Mouse (Mus musculus) embryonic facial prominence, embryonic 13.5 days (tissue): Measurements from ENCODE around the gene Lims1. TPM values are rescaled to one million over a fixed set of nuclear protein-coding genes. Genes with fewer than 3 reads are reported as not detected.

Source experiments
- ATAC-seq: fragments of 200-750 bp; cut with Nextera tagmentation; 2 replicates; pipeline ENCODE4 v1.8.0; 2017; ENCODE audit warnings: low read depth; ENCODE audit not compliant: insufficient number of reproducible peaks, insufficient read depth, low FRiP score, low TSS enrichment
- H3K27ac ChIP-seq: fragments of 300-500 bp; sonication (generic); 2 replicates; pipeline ENCODE4 v1.5.1; 2015; ENCODE audit warnings: moderate library complexity, mild to moderate bottlenecking, inconsistent platforms
- H3K27me3 ChIP-seq: fragments of 300-500 bp; sonication (generic); 2 replicates; pipeline ENCODE4 v1.6.1; 2015; ENCODE audit warnings: mild to moderate bottlenecking, inconsistent platforms
- H3K36me3 ChIP-seq: fragments of 300-500 bp; sonication (generic); 2 replicates; pipeline ENCODE4 v1.6.1; 2015; ENCODE audit warnings: mild to moderate bottlenecking, inconsistent platforms
- H3K4me1 ChIP-seq: fragments of 300-500 bp; sonication (generic); 2 replicates; pipeline ENCODE4 v1.6.1; 2015; ENCODE audit warnings: inconsistent platforms
- H3K4me2 ChIP-seq: fragments of 300-500 bp; sonication (generic); 2 replicates; pipeline ENCODE4 v1.6.1; 2015; ENCODE audit warnings: moderate library complexity, mild to moderate bottlenecking, inconsistent platforms
- H3K4me3 ChIP-seq: fragments of 300-500 bp; sonication (generic); 2 replicates; pipeline ENCODE4 v1.5.1; 2015; ENCODE audit warnings: mild to moderate bottlenecking, inconsistent platforms
- H3K9ac ChIP-seq: fragments of 300-500 bp; sonication (generic); 2 replicates; pipeline ENCODE4 v1.6.1; 2015; ENCODE audit warnings: mild to moderate bottlenecking, inconsistent platforms
- H3K9me3 ChIP-seq: fragments of 300-500 bp; sonication (generic); 2 replicates; pipeline ENCODE4 v1.6.1; 2016; ENCODE audit warnings: inconsistent platforms
- WGBS: fragments of 180-500 bp; shearing (Covaris S2); methylation state at CpG from one replicate; pipeline ENCODE4 v1.1.7; 2015; ENCODE audit warnings: mixed read lengths; 5-methylcytosine and 5-hydroxymethylcytosine counted together
- polyA plus RNA-seq: library from polyadenylated mRNA; unstranded; fragments of >200 nt; fragmentation: Nextera tagmentation; extraction: Ambion mirVana; gene quantifications from 2 replicates; pipeline ENCODE4 v1.2.1, GENCODE M21; 2015

The Lims1 gene
- 114 and 126 TPM in 2 replicates for polyA plus RNA-seq

DNA sequence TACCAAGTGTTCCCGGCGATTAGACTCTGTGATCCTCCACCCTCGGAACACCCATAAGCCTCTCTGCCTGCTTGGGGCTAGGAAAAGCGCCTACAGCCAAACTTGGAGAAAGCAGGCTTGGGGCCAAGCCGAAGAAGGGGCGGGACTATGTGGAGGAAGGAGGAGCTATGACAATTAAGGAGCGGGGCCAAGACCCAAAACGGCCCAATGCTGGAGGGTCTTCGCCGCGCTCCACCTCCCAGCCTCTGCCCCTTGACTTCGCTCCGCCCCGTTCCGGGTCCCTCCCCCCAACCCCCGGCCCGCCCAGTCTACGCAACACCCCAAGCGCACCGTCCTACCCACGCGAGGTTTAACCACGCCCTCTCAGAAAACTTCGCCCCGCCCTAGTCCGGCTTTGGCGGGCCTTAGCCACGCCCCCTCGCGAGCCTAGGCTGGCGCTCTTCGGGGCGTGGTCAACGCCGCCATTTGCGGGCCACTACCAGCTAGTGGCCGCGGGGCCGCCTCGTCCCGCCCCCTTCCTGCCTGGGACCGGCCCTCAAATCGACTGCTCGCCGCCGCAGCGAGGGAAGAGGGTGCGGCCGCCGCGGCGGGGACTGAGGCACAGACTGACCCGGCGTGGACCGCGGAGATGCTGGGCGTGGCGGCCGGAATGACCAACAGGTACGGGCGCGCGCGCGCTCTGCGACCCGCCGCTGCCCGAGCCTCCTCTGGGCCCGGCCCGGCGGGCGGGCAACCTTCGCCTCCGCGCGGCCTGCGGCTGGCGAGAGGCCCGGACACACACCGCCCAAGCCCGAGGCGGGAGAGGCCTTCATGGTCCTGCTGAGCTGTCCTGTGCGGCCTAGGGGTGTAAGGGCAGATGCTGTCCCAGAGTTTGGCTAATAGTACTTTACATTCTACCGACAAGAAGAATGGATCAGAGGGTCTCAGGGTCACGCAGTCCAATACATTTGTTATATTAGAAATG is at the start of gene Lims1:
Gene Lims1, plus strand, starts transcription at position 439 of the 964 bp plus-strand sequence.
- under 1% methylated on average over 85 of the region's 86 CpGs for WGBS
- Histone ChIP-seq H3K27me3 (no peaks in the 10 kb centered on the region), H3K4me1 (peaks cover 24% of the 10 kb centered on the region), H3K9me3 (no peaks in the 10 kb centered on the region), H3K36me3 (no peaks in the 10 kb centered on the region), H3K4me3 (peak within 1 kb of the TSS; percentile 94), H3K9ac (peak within 1 kb of the TSS; percentile 93), H3K4me2 (peak within 1 kb of the TSS; percentile 62), H3K27ac (peak within 1 kb of the TSS; percentile 89)
- ATAC-seq, result peak; percentile 99

DNA sequence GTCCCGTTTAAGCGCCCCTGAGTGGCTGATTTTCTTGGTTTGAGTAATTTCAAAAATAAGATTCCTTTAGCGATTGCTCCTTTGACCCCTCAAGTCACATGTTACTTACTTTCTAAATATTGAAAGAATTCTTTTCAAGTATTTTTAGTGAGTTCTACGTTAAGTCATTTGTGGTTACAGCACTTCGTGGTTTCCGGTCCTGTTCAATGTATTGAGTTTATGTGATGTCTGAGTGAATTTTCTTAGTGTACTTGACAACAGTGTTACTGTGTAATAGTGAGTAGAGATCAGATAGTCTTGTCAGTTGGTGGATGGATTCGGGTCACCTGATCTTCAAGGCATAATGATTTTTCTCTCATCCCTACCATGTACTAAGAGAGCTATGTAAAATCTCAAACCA is 41.0 kb upstream of the Lims1 start:
- no peak for ATAC-seq
- Histone ChIP-seq H3K4me2 (no peak overlapping the region), H3K4me3 (no peak overlapping the region), H3K9me3 (no peaks in the 10 kb centered on the region), H3K9ac (no peak overlapping the region), H3K4me1 (no peaks in the 10 kb centered on the region), H3K27ac (no peak overlapping the region), H3K27me3 (no peaks in the 10 kb centered on the region), H3K36me3 (peaks cover 72% of the 10 kb centered on the region)
- WGBS, result 89% methylated on average over 7 of the region's 7 CpGs

DNA sequence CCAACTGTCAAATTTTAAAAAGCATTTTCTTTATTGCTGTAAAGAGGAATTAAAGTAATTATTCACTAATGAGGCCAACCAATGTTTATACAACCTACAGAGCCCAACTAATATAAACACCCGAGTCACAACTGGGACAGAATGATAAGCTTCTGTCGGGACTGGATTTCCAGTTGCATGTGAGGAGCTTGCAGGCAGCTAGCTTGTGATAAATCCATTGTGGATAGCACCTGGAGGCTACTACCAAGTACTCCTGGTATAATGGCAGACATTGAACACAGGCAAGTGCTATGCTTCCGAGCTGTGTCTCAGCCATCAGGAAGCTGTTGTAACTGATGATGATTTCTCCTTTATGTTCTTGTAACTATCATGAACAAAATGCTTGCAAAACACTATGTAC is 32.5 kb upstream of the Lims1 start:
- no peak overlapping the region for H3K4me2 ChIP-seq
- no peaks in the 10 kb centered on the region for H3K27me3 ChIP-seq
- no peak overlapping the region for H3K4me3 ChIP-seq
- H3K36me3 ChIP-seq, result peaks cover 87% of the 10 kb centered on the region
- ATAC-seq, result no peak
- H3K9ac ChIP-seq, result no peak overlapping the region
- no peaks in the 10 kb centered on the region for H3K9me3 ChIP-seq
- H3K4me1 ChIP-seq, result no peaks in the 10 kb centered on the region
- H3K27ac ChIP-seq, result no peak overlapping the region
- 88% methylated on average over 3 of the region's 3 CpGs for WGBS

DNA sequence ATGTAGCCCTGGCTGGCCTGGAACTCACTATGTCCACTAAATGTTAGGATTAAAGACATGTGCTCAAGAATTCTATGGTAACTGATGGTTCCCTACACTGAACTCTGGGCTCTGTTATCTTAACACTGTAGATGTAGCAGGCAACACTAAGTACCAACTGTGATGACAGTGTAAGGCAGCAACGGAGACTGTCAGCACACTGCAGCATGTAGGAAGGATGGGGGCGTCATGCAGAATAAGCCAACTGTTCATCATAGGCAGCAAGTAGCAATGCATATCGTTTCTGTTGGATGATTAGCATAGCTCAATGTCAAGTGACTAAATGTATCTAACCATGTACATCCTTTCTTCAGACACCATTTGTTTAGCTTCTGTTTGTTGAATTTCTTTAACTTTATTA is 29.0 kb upstream of the Lims1 start:
- no peaks in the 10 kb centered on the region for H3K4me1 ChIP-seq
- no peak for ATAC-seq
- peaks cover 91% of the 10 kb centered on the region for H3K36me3 ChIP-seq
- no peak overlapping the region for H3K27ac ChIP-seq
- H3K9ac ChIP-seq, result no peak overlapping the region
- H3K4me2 ChIP-seq, result no peak overlapping the region
- H3K27me3 ChIP-seq, result no peaks in the 10 kb centered on the region
- H3K4me3 ChIP-seq, result no peak overlapping the region
- no peaks in the 10 kb centered on the region for H3K9me3 ChIP-seq
- 97% methylated on average over 3 of the region's 3 CpGs for WGBS

DNA sequence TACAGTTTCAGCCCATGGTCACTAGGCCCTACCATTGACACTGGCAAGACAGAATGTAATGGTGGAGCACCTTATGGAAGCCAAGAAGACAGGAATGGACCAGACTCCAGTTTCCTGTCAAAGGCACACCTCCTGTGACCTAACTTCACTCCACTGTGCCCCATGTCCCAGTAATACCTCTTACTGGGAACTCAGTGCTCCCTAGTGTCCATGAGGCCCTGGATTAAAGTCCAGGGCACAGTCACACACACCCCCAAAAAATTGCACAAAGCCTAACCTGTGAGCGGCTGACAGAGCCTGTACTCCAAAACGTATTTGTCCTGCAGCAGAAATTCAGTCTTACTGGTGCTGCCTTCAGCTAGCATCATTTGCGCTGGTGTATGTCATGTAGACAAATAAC is 27.7 kb upstream of the Lims1 start:
- no peaks in the 10 kb centered on the region for H3K4me1 ChIP-seq
- no peak for ATAC-seq
- WGBS, result 97% methylated on average over 3 of the region's 3 CpGs
- H3K36me3 ChIP-seq, result peaks cover 94% of the 10 kb centered on the region
- no peak overlapping the region for H3K4me3 ChIP-seq
- H3K9ac ChIP-seq, result no peak overlapping the region
- H3K27ac ChIP-seq, result no peak overlapping the region
- H3K4me2 ChIP-seq, result no peak overlapping the region
- no peaks in the 10 kb centered on the region for H3K27me3 ChIP-seq
- H3K9me3 ChIP-seq, result no peaks in the 10 kb centered on the region

DNA sequence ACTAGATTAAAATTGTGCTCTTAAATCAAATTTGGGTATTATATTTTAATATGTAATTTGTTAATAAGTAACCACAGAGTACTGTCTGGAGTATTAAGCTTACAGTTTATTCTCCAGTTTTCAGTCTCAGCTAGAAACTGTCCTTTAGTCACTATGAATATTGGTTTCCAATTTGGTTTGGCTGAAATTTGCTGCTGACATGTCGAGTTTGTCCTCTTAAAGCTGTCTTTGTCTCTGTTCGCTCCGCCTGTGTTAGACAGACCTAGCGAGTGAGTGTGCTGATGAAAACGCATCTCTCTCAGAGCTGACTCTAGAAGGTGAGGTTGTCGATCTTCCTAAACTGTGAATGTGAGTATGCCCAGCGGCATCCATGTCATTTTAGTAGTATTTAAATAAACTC is 18.3 kb upstream of the Lims1 start:
- no peak for ATAC-seq
- Histone ChIP-seq H3K9ac (no peak overlapping the region), H3K4me2 (no peak overlapping the region), H3K36me3 (peaks cover 69% of the 10 kb centered on the region), H3K4me1 (no peaks in the 10 kb centered on the region), H3K9me3 (no peaks in the 10 kb centered on the region), H3K4me3 (no peak overlapping the region), H3K27me3 (no peaks in the 10 kb centered on the region), H3K27ac (no peak overlapping the region)
- 89% methylated on average over 7 of the region's 7 CpGs for WGBS

DNA sequence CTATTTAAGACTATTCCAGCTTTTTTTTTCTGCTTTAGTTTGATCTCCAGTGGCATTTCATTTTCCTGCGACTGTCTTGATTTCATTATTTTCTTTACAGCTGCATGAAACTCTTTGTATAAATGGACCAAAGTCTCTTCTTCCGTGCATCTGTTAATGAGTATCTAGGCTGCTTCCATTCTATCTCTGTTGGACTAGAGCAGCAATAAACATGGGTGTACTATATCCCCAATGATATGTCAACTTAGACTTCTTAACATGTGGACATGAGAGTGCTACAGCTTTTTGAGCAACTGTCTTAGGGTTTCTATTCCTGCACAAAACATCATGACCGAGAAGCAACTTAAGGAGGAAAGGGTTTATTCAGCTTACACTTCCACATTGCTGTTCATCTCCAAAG is 16.4 kb upstream of the Lims1 start:
- H3K27ac ChIP-seq, result no peak overlapping the region
- no peaks in the 10 kb centered on the region for H3K27me3 ChIP-seq
- no peaks in the 10 kb centered on the region for H3K9me3 ChIP-seq
- no peak overlapping the region for H3K4me2 ChIP-seq
- H3K4me3 ChIP-seq, result no peak overlapping the region
- 93% methylated on average over 3 of the region's 3 CpGs for WGBS
- H3K36me3 ChIP-seq, result peaks cover 70% of the 10 kb centered on the region
- no peaks in the 10 kb centered on the region for H3K4me1 ChIP-seq
- no peak overlapping the region for H3K9ac ChIP-seq
- ATAC-seq, result no peak

DNA sequence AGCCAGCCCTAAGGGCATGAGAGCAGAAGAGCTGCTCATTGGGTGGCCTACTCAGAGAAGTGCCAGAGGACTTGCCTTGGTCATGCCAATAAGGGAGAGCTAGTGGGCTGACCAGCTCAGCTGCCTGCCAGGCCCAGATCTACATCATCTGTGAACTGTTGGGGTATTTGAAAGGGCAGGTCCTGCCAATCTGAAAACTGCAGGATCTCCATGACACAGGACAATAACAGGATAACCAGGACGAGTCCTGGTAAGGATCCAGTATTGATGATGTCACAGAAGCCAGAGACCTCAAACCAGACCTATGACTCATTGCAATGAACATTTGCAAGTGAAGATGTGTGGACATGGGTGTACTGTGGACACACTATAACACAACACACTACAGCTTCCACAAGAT is 12.5 kb upstream of the Lims1 start:
- H3K4me3 ChIP-seq, result no peak overlapping the region
- peaks cover 5% of the 10 kb centered on the region; the same call in 1 of the 2 replicates for H3K9me3 ChIP-seq
- H3K27ac ChIP-seq, result no peak overlapping the region
- H3K4me1 ChIP-seq, result no peaks in the 10 kb centered on the region
- ATAC-seq, result no peak
- peaks cover 63% of the 10 kb centered on the region for H3K36me3 ChIP-seq
- WGBS, result 73% methylated on average over 1 of the region's 1 CpGs
- no peak overlapping the region for H3K9ac ChIP-seq
- no peaks in the 10 kb centered on the region for H3K27me3 ChIP-seq
- no peak overlapping the region for H3K4me2 ChIP-seq

DNA sequence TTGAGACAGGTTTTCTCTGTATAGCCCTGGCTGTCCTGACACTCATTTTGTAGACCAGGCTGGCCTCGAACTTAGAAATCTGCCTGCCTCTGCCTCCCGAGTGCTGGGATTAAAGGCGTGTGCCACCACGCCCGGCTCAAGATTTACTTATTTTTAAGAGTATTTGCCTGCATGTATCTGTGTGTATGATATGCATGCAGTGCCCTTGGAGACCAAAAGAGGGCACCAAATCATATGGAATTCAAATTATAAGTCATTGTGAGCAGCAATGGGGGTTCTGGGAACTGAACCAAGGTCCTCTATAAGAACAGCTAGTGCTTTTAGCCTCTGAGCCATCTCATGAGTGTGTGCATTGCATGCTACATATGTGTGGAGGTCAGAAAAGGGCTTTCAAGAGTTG is 10.4 kb upstream of the Lims1 start:
- ATAC-seq, result no peak
- no peaks in the 10 kb centered on the region for H3K4me1 ChIP-seq
- H3K9me3 ChIP-seq, result peaks cover 5% of the 10 kb centered on the region; the same call in 1 of the 2 replicates
- no peak overlapping the region for H3K4me3 ChIP-seq
- H3K27ac ChIP-seq, result no peak overlapping the region
- H3K36me3 ChIP-seq, result peaks cover 48% of the 10 kb centered on the region
- no peak overlapping the region for H3K4me2 ChIP-seq
- H3K9ac ChIP-seq, result no peak overlapping the region
- H3K27me3 ChIP-seq, result no peaks in the 10 kb centered on the region
- 97% methylated on average over 5 of the region's 5 CpGs for WGBS

DNA sequence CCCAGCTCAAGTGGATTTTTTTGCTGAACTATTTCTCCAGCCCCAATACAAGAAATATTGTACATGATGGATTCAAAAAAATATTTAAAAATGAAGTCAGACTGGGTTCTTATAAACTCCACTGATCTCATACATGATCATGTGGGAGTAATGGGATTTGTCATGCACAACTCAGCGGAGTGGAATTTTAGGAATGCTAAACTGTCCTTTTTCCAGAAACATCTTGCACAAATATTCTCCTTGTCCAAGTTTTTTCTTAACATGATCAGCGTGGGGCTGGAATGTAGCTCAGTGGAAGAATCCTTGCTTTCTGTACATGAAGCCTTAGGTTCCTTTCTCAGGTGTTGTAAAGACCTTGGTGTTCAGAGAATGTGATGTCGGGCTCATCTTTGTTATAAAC is 2.4 kb upstream of the Lims1 start:
- Histone ChIP-seq H3K4me2 (no peak overlapping the region), H3K4me1 (peaks cover 14% of the 10 kb centered on the region), H3K9ac (no peak overlapping the region), H3K9me3 (no peaks in the 10 kb centered on the region), H3K4me3 (no peak overlapping the region), H3K27ac (no peak overlapping the region), H3K36me3 (no peaks in the 10 kb centered on the region), H3K27me3 (no peaks in the 10 kb centered on the region)
- ATAC-seq, result no peak
- 70% methylated on average over 3 of the region's 3 CpGs for WGBS

DNA sequence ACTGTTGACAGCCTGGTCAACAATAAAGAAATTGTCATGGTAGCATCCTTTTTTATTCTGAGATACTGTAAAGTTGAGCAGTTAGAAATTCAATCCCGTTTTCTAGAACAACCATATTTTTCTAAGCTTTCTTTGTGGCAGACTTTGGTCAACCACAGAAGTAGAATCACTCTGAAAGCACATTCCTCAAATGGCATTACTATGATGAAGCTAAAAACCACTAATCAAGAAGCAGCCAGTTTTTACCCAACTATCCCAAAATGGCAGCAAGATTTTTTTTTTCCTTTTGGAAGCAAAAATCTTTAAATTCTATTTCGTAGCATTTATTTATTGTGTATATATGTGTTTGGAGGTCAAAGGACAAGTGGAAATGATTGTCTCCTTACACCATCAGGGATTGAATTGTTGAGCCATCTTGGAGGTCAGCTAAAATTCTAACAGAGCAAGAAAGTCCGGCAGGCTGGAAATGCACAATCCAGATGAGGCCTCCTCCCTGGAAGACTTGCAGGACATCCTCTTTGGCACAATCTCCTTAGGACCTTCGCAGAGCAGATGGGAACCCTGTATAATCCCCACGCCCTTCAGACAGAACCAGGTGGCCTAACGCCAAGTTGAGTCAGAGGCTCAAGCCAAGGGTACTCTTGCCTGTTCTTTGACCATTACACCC is 772 bp upstream of the Lims1 start:
- peak overlapping the region; percentile 62 for H3K4me2 ChIP-seq
- peak overlapping the region; percentile 89 for H3K27ac ChIP-seq
- no peak for ATAC-seq
- H3K27me3 ChIP-seq, result no peaks in the 10 kb centered on the region
- no peaks in the 10 kb centered on the region for H3K36me3 ChIP-seq
- peak overlapping the region; percentile 66 for H3K9ac ChIP-seq
- peaks cover 24% of the 10 kb centered on the region for H3K4me1 ChIP-seq
- H3K9me3 ChIP-seq, result no peaks in the 10 kb centered on the region
- peak overlapping the region; percentile 94 for H3K4me3 ChIP-seq
- 32% methylated on average over 6 of the region's 6 CpGs for WGBS

DNA sequence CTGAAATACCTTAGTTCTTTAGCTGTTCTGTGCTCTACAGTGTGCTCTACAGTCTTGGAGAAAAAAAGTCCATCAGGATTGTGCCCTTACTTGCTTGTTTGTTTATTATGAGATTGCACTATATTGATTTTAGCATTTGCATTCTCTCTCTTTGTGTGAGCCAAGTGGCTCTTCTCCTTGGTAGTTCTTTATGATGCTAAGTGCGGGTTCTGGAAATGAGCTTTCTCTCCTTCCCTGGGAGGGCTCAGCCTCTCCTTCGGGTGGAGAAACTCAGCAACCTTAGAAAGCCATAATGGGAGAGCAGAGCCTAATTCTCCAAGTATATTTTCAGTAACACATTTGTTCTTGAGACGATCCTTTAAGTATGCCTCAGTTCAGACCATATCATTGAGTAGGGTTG is 3.0 kb downstream of the Lims1 start:
- Histone ChIP-seq H3K9me3 (no peaks in the 10 kb centered on the region), H3K27me3 (no peaks in the 10 kb centered on the region), H3K4me2 (peak overlapping the region; percentile 22), H3K4me1 (peaks cover 24% of the 10 kb centered on the region), H3K27ac (no peak overlapping the region; the same call in 1 of the 2 replicates), H3K36me3 (no peaks in the 10 kb centered on the region), H3K4me3 (no peak overlapping the region), H3K9ac (no peak overlapping the region)
- no peak for ATAC-seq
- 51% methylated on average over 3 of the region's 3 CpGs for WGBS
